Mouse (Mus musculus): ENCODE measurements around the gene Arhgap15.

GRCm38 (mm10) chr2:44389556-44389955, 640.9 kb downstream of the Arhgap15 start:
- no peak for TF ChIP-seq CTCF (IDR thresholded peaks at IDR 0.05; ENCODE audit: extremely low read depth, insufficient read depth, insufficient read length, insufficient replicate concordance)
- no peak for TF ChIP-seq POLR2A (IDR thresholded peaks at IDR 0.05; ENCODE audit: low read depth, low read length)
